Mouse (Mus musculus): ENCODE results near the gene Fmnl3. TPM values are rescaled to one million over a fixed set of nuclear protein-coding genes. Genes with fewer than 3 reads are reported as not detected.
"Not testable (repeated sequence)": the region's sequence is repeated elsewhere in the genome, so short reads cannot be mapped to it uniquely, and the experiment has no call there.

The Fmnl3 gene
- polyA plus RNA-seq, 1 experiment, result 8.2 TPM

GRCm38 (mm10) chr15:99386796-99387195 lies 16.5 kb upstream of the Fmnl3 start:
- Histone ChIP-seq H3K4me3 (ENCODE audit: low read depth, low read length) (no peak overlapping the region), H3K27me3 (ENCODE audit: control insufficient read depth, insufficient read depth, low read length) (no peaks in the 10 kb centered on the region), H3K36me3 (ENCODE audit: control insufficient read depth, insufficient read depth, low read length) (no peaks in the 10 kb centered on the region), H3K27ac (ENCODE audit: insufficient read depth, low read depth, low read length) (peak overlapping the region; percentile 42), H3K4me1 (ENCODE audit: control insufficient read depth, insufficient read depth, insufficient read length, low read length) (peaks cover 15% of the 10 kb centered on the region; the same call in 1 of the 2 replicates)
- 36% methylated on average over 3 of the region's 3 CpGs for WGBS
- no peak for TF ChIP-seq POLR2A (IDR thresholded peaks at IDR 0.05; ENCODE audit: low read depth, low read length)
- TF ChIP-seq CTCF (IDR thresholded peaks at IDR 0.05; ENCODE audit: extremely low read depth, insufficient read length, insufficient replicate concordance, low read depth, low read length), result no peak

GRCm38 (mm10) chr15:99386110-99386509 lies 15.8 kb upstream of the Fmnl3 start:
- H3K27me3 ChIP-seq (ENCODE audit: control insufficient read depth, insufficient read depth, low read length); H3K36me3 ChIP-seq (ENCODE audit: control insufficient read depth, insufficient read depth, low read length); H3K4me3 ChIP-seq (ENCODE audit: low read depth, low read length): not testable (repeated sequence)
- Histone ChIP-seq H3K27ac (ENCODE audit: insufficient read depth, low read depth, low read length) (peak overlapping the region; percentile 36; the same call in 1 of the 2 replicates), H3K4me1 (ENCODE audit: control insufficient read depth, insufficient read depth, insufficient read length, low read length) (peaks cover 12% of the 10 kb centered on the region; the same call in 1 of the 2 replicates)
- WGBS, result 58% methylated on average over 3 of the region's 3 CpGs

GRCm38 (mm10) chr15:99384071-99384470 lies 13.8 kb upstream of the Fmnl3 start:
- no peaks in the 10 kb centered on the region for H3K27me3 ChIP-seq (ENCODE audit: control insufficient read depth, insufficient read depth, low read length)
- no peak for TF ChIP-seq POLR2A (IDR thresholded peaks at IDR 0.05; ENCODE audit: low read depth, low read length)
- TF ChIP-seq CTCF (IDR thresholded peaks at IDR 0.05; ENCODE audit: extremely low read depth, insufficient read length, insufficient replicate concordance, low read depth, low read length), result no peak
- H3K4me3 ChIP-seq (ENCODE audit: low read depth, low read length), result no peak overlapping the region
- H3K36me3 ChIP-seq (ENCODE audit: control insufficient read depth, insufficient read depth, low read length), result no peaks in the 10 kb centered on the region
- WGBS, result 81% methylated on average over 6 of the region's 6 CpGs
- H3K27ac ChIP-seq (ENCODE audit: insufficient read depth, low read depth, low read length), result no peak overlapping the region
- peaks cover 12% of the 10 kb centered on the region; the same call in 1 of the 2 replicates for H3K4me1 ChIP-seq (ENCODE audit: control insufficient read depth, insufficient read depth, insufficient read length, low read length)

GRCm38 (mm10) chr15:99382893-99383292 lies 12.6 kb upstream of the Fmnl3 start:
- Histone ChIP-seq H3K27me3 (ENCODE audit: control insufficient read depth, insufficient read depth, low read length) (no peaks in the 10 kb centered on the region), H3K27ac (ENCODE audit: insufficient read depth, low read depth, low read length) (no peak overlapping the region), H3K4me3 (ENCODE audit: low read depth, low read length) (no peak overlapping the region), H3K36me3 (ENCODE audit: control insufficient read depth, insufficient read depth, low read length) (no peaks in the 10 kb centered on the region), H3K4me1 (ENCODE audit: control insufficient read depth, insufficient read depth, insufficient read length, low read length) (peaks cover 5% of the 10 kb centered on the region; the same call in 1 of the 2 replicates)
- TF ChIP-seq CTCF (IDR thresholded peaks at IDR 0.05; ENCODE audit: extremely low read depth, insufficient read length, insufficient replicate concordance, low read depth, low read length), result no peak
- no peak for TF ChIP-seq POLR2A (IDR thresholded peaks at IDR 0.05; ENCODE audit: low read depth, low read length)

GRCm38 (mm10) chr15:99376240-99376639 lies 6.0 kb upstream of the Fmnl3 start:
- WGBS, result 95% methylated on average over 5 of the region's 5 CpGs
- TF ChIP-seq POLR2A (IDR thresholded peaks at IDR 0.05; ENCODE audit: low read depth, low read length), result no peak
- no peak for TF ChIP-seq CTCF (IDR thresholded peaks at IDR 0.05; ENCODE audit: extremely low read depth, insufficient read length, insufficient replicate concordance, low read depth, low read length)
- Histone ChIP-seq H3K27ac (ENCODE audit: insufficient read depth, low read depth, low read length) (no peak overlapping the region), H3K36me3 (ENCODE audit: control insufficient read depth, insufficient read depth, low read length) (no peaks in the 10 kb centered on the region), H3K4me3 (ENCODE audit: low read depth, low read length) (no peak overlapping the region), H3K4me1 (ENCODE audit: control insufficient read depth, insufficient read depth, insufficient read length, low read length) (no peaks in the 10 kb centered on the region), H3K27me3 (ENCODE audit: control insufficient read depth, insufficient read depth, low read length) (no peaks in the 10 kb centered on the region; the same call in 1 of the 2 replicates)

GRCm38 (mm10) chr15:99375581-99375980 lies 5.3 kb upstream of the Fmnl3 start:
- Histone ChIP-seq H3K27me3 (ENCODE audit: control insufficient read depth, insufficient read depth, low read length) (no peaks in the 10 kb centered on the region; the same call in 1 of the 2 replicates), H3K4me1 (ENCODE audit: control insufficient read depth, insufficient read depth, insufficient read length, low read length) (no peaks in the 10 kb centered on the region), H3K27ac (ENCODE audit: insufficient read depth, low read depth, low read length) (no peak overlapping the region), H3K4me3 (ENCODE audit: low read depth, low read length) (no peak overlapping the region), H3K36me3 (ENCODE audit: control insufficient read depth, insufficient read depth, low read length) (no peaks in the 10 kb centered on the region)
- WGBS, result 77% methylated on average over 3 of the region's 3 CpGs
- TF ChIP-seq POLR2A (IDR thresholded peaks at IDR 0.05; ENCODE audit: low read depth, low read length), result no peak
- no peak for TF ChIP-seq CTCF (IDR thresholded peaks at IDR 0.05; ENCODE audit: extremely low read depth, insufficient read length, insufficient replicate concordance, low read depth, low read length)

- Histone ChIP-seq H3K4me3 (ENCODE audit: low read depth, low read length) (no peak overlapping the region), H3K36me3 (ENCODE audit: control insufficient read depth, insufficient read depth, low read length) (no peaks in the 10 kb centered on the region), H3K4me1 (ENCODE audit: control insufficient read depth, insufficient read depth, insufficient read length, low read length) (peaks cover 2% of the 10 kb centered on the region; the same call in 1 of the 2 replicates), H3K27ac (ENCODE audit: insufficient read depth, low read depth, low read length) (no peak overlapping the region), H3K27me3 (ENCODE audit: control insufficient read depth, insufficient read depth, low read length) (peaks cover 2% of the 10 kb centered on the region; the same call in 1 of the 2 replicates)
- 90% methylated on average over 5 of the region's 5 CpGs for WGBS
- no peak for TF ChIP-seq POLR2A (IDR thresholded peaks at IDR 0.05; ENCODE audit: low read depth, low read length)
- no peak for TF ChIP-seq CTCF (IDR thresholded peaks at IDR 0.05; ENCODE audit: extremely low read depth, insufficient read length, insufficient replicate concordance, low read depth, low read length)
Measured at GRCm38 (mm10) chr15:99375036-99375435, 4.8 kb upstream of the Fmnl3 start.
